ENCODE assay signal across 10 mouse cellular contexts in genomic region chr7:24365258-24366014, GRCm38 (mm10). TPM values are rescaled to one million over a fixed set of nuclear protein-coding genes. Genes with fewer than 3 reads are reported as not detected.
A peak's percentile ranks its signal among the peaks of the same experiment; 100 is the strongest.
DNase-seq lines count a peak whose midpoint lies in the region; ATAC-seq and TF ChIP-seq lines count a peak whose summit lies in the region.
"Had no signal": no experiment of that assay in that cellular context is flagged by ENCODE, and none has a peak within 500 bp of the region (broad histone marks: within the 10 kb centered on the region; RNA-seq: fewer than 3 reads in every experiment).

No protein-coding gene starts in this region.

- intact Hi-C loops in left cerebral cortex, adult 2 months (cut with DNase I), result loop anchor here (1.0 to 2.0 kb wide), 2 partner anchors 12 to 41 kb away; no protein-coding TSS in a partner anchor
- intact Hi-C loops in gastrocnemius, postnatal 36 days (cut with DNase I), result loop anchor here (2.0 kb wide), 1 partner anchor 41 kb away; no protein-coding TSS in a partner anchor

- peak overlapping the region; percentile 69 for H3K27ac ChIP-seq in hindbrain, embryonic 10.5 days
- H3K27ac ChIP-seq in liver, embryonic 16.5 days (ENCODE audit: low read length), result peak overlapping the region; percentile 82
- H3K27ac ChIP-seq in left cerebral cortex, adult 2 months, result no peak overlapping the region

- H3K9me3 ChIP-seq in erythroblast, embryonic 14.5 days (ENCODE audit: control insufficient read depth, low read length), result peaks cover 5% of the 10 kb centered on the region
- peaks cover 8% of the 10 kb centered on the region; the same call in 1 of the 2 replicates for H3K9me3 ChIP-seq in hindbrain, embryonic 10.5 days
- H3K9me3 ChIP-seq in liver, embryonic 16.5 days (replicated peaks; ENCODE audit: control insufficient read depth, low read length), result no peaks in the 10 kb centered on the region

- H3K4me3 ChIP-seq in erythroblast, embryonic 14.5 days (replicated peaks), result peak overlapping the region; percentile 35
- H3K4me3 ChIP-seq in hindbrain, embryonic 10.5 days, result no peak overlapping the region
- H3K4me3 ChIP-seq in liver, embryonic 16.5 days (ENCODE audit: low read depth, low read length), result no peak overlapping the region
- H3K4me3 ChIP-seq in left cerebral cortex, adult 2 months, result no peak overlapping the region

- peak; percentile 81 for DNase-seq in 416B (ENCODE audit: low read depth)
- no peak for DNase-seq in hindbrain, embryonic 10.5 days (ENCODE audit: low spot score)
- DNase-seq in left cerebral cortex, adult 2 months (ENCODE audit: extremely low spot score in 1 of 2, low spot score in 2 of 2), result no peak
- DNase-seq in gastrocnemius, postnatal 36 days, result no peak

- H3K36me3 ChIP-seq in erythroblast, embryonic 14.5 days (ENCODE audit: control insufficient read depth), result peaks cover 16% of the 10 kb centered on the region
- no peaks in the 10 kb centered on the region for H3K36me3 ChIP-seq in hindbrain, embryonic 10.5 days
- H3K36me3 ChIP-seq in liver, embryonic 16.5 days (ENCODE audit: control insufficient read depth, insufficient read depth), result no peaks in the 10 kb centered on the region

- ATAC-seq in erythroblast, adult 5-6 weeks (replicated peaks; ENCODE audit: low FRiP score, poor library complexity, severe bottlenecking), result no peak
- ATAC-seq in liver, embryonic 16.5 days (ENCODE audit: low read depth), result no peak
- ATAC-seq in inflammation-experienced regulatory T-cells, adult 6 months, result no peak

- H3K9ac ChIP-seq in liver, embryonic 16.5 days (ENCODE audit: low read depth, low read length), result peak overlapping the region; percentile 64

- 80% methylated on average over 5 of the region's 5 CpGs for WGBS in hindbrain, embryonic 10.5 days
- WGBS in liver, embryonic 16.5 days (ENCODE audit: insufficient replicate concordance), result 65% methylated on average over 5 of the region's 5 CpGs

- no peak overlapping the region for H3K4me2 ChIP-seq in liver, embryonic 16.5 days (ENCODE audit: low read depth, low read length)

- peaks cover 15% of the 10 kb centered on the region for H3K27me3 ChIP-seq in erythroblast, embryonic 14.5 days (ENCODE audit: control insufficient read depth)
- H3K27me3 ChIP-seq in hindbrain, embryonic 10.5 days (ENCODE audit: insufficient read depth, poor library complexity, severe bottlenecking), result no peaks in the 10 kb centered on the region; the same call in 1 of the 2 replicates
- peaks cover 3% of the 10 kb centered on the region; the same call in 1 of the 2 replicates for H3K27me3 ChIP-seq in liver, embryonic 16.5 days (ENCODE audit: control insufficient read depth, insufficient read depth, low read depth, low read length)

- no peak for TF ChIP-seq CTCF in left cerebral cortex, adult 2 months (IDR thresholded peaks at IDR 0.05)

- H3K4me1 ChIP-seq in erythroblast, embryonic 14.5 days (ENCODE audit: control insufficient read depth), result peaks cover 77% of the 10 kb centered on the region
- peaks cover 7% of the 10 kb centered on the region; the same call in 1 of the 2 replicates for H3K4me1 ChIP-seq in hindbrain, embryonic 10.5 days (replicated peaks)
- peaks cover 50% of the 10 kb centered on the region for H3K4me1 ChIP-seq in liver, embryonic 16.5 days (ENCODE audit: control insufficient read depth, low read depth, low read length)

RNA-seq across cellular contexts. Expression of gene Kcnn4, which starts 4.6 kb away (rescaled TPM):
- 56.1 and 61.3 TPM in 2 replicates for polyA plus RNA-seq in erythroblast, embryonic 14.5 days (2012)
- total RNA-seq in erythroblast, adult 5-6 weeks (2015; ENCODE audit: low replicate concordance), result 102 and 125 TPM in 2 replicates
- 244 and 272 TPM in 2 replicates for total RNA-seq in erythroblast, adult 5-6 weeks (2017; ENCODE audit: low replicate concordance)
- polyA plus RNA-seq in hindbrain, embryonic 10.5 days (2016; fragmentation: Nextera tagmentation; extraction: Ambion mirVana), result 3.9 and 4.2 TPM in 2 replicates
- 91.9 and 93.4 TPM in 2 replicates for polyA plus RNA-seq in liver, embryonic 16.5 days (2015; fragmentation: Nextera tagmentation; extraction: Ambion mirVana)
- 100 to 1,000 TPM in 2 of 3 experiments, 10 to 100 TPM in 1; 79.1 to 131 (median 126) TPM for polyA plus RNA-seq in inflammation-experienced regulatory T-cells, adult 6 months (2017; shearing (Covaris generic))
- total RNA-seq in left cerebral cortex, adult 2 months (2021), result under 1 TPM; 0.19 to 0.45 TPM
- total RNA-seq in gastrocnemius, postnatal 36 days (2021), result 1 to 10 TPM in 1 of 2 experiments, under 1 TPM in 1; 0.42 to 1.2 TPM

RNA-seq across cellular contexts. Expression of gene Lypd5, which starts 16.4 kb away (rescaled TPM):
- polyA plus RNA-seq in erythroblast, embryonic 14.5 days (2012), result 0.02 TPM in 1 of 2 replicates, not detected in the other
- not detected in 2 replicates for total RNA-seq in erythroblast, adult 5-6 weeks (2015; ENCODE audit: low replicate concordance)
- not detected in 2 replicates for total RNA-seq in erythroblast, adult 5-6 weeks (2017; ENCODE audit: low replicate concordance)
- polyA plus RNA-seq in hindbrain, embryonic 10.5 days (2016; fragmentation: Nextera tagmentation; extraction: Ambion mirVana), result not detected in 2 replicates
- not detected in 2 replicates for polyA plus RNA-seq in liver, embryonic 16.5 days (2015; fragmentation: Nextera tagmentation; extraction: Ambion mirVana)
- polyA plus RNA-seq in inflammation-experienced regulatory T-cells, adult 6 months (2017; shearing (Covaris generic)), result not detected
- not detected for total RNA-seq in left cerebral cortex, adult 2 months (2021)
- not detected for total RNA-seq in gastrocnemius, postnatal 36 days (2021)
- total RNA-seq: heart, adult 18-20 months; megakaryocyte-erythroid progenitor cell, adult 5-6 weeks had no signal

RNA-seq across cellular contexts. Expression of gene Tescl, which starts 31.7 kb away (rescaled TPM):
- polyA plus RNA-seq in erythroblast, embryonic 14.5 days (2012), result not detected in 2 replicates
- not detected in 2 replicates for total RNA-seq in erythroblast, adult 5-6 weeks (2015; ENCODE audit: low replicate concordance)
- not detected in 2 replicates for total RNA-seq in erythroblast, adult 5-6 weeks (2017; ENCODE audit: low replicate concordance)
- 0.25 TPM in 1 of 2 replicates, not detected in the other for polyA plus RNA-seq in hindbrain, embryonic 10.5 days (2016; fragmentation: Nextera tagmentation; extraction: Ambion mirVana)
- not detected in 2 replicates for polyA plus RNA-seq in liver, embryonic 16.5 days (2015; fragmentation: Nextera tagmentation; extraction: Ambion mirVana)
- polyA plus RNA-seq in inflammation-experienced regulatory T-cells, adult 6 months (2017; shearing (Covaris generic)), result not detected
- not detected for total RNA-seq in left cerebral cortex, adult 2 months (2021)
- total RNA-seq in gastrocnemius, postnatal 36 days (2021), result not detected
- total RNA-seq: megakaryocyte-erythroid progenitor cell, adult 5-6 weeks had no signal

RNA-seq across cellular contexts. Expression of gene Smg9, which starts 34.0 kb away (rescaled TPM):
- polyA plus RNA-seq in erythroblast, embryonic 14.5 days (2012), result 16.4 and 18.4 TPM in 2 replicates
- total RNA-seq in erythroblast, adult 5-6 weeks (2015; ENCODE audit: low replicate concordance), result 9.6 and 11.1 TPM in 2 replicates
- 13.3 and 16.0 TPM in 2 replicates for total RNA-seq in erythroblast, adult 5-6 weeks (2017; ENCODE audit: low replicate concordance)
- 27.4 and 32.7 TPM in 2 replicates for polyA plus RNA-seq in hindbrain, embryonic 10.5 days (2016; fragmentation: Nextera tagmentation; extraction: Ambion mirVana)
- 12.8 and 14.3 TPM in 2 replicates for polyA plus RNA-seq in liver, embryonic 16.5 days (2015; fragmentation: Nextera tagmentation; extraction: Ambion mirVana)
- polyA plus RNA-seq in inflammation-experienced regulatory T-cells, adult 6 months (2017; shearing (Covaris generic)), result 10 to 100 TPM; 22.7 to 26.1 (median 23.6) TPM
- 10 to 100 TPM; 43.7 to 47.5 TPM for total RNA-seq in left cerebral cortex, adult 2 months (2021)
- 10 to 100 TPM in 1 of 2 experiments, 1 to 10 TPM in 1; 9.8 to 11.5 TPM for total RNA-seq in gastrocnemius, postnatal 36 days (2021)

RNA-seq across cellular contexts. Expression of gene Zfp94, which starts 49.0 kb away (rescaled TPM):
- 0.07 TPM in 1 of 2 replicates, not detected in the other for polyA plus RNA-seq in erythroblast, embryonic 14.5 days (2012)
- 1.0 TPM in 1 of 2 replicates, not detected in the other for total RNA-seq in erythroblast, adult 5-6 weeks (2015; ENCODE audit: low replicate concordance)
- total RNA-seq in erythroblast, adult 5-6 weeks (2017; ENCODE audit: low replicate concordance), result 0.34 and 1.3 TPM in 2 replicates
- polyA plus RNA-seq in hindbrain, embryonic 10.5 days (2016; fragmentation: Nextera tagmentation; extraction: Ambion mirVana), result 10.8 and 13.2 TPM in 2 replicates
- polyA plus RNA-seq in liver, embryonic 16.5 days (2015; fragmentation: Nextera tagmentation; extraction: Ambion mirVana), result 1.8 and 2.3 TPM in 2 replicates
- polyA plus RNA-seq in inflammation-experienced regulatory T-cells, adult 6 months (2017; shearing (Covaris generic)), result 10 to 100 TPM in 2 of 3 experiments, 1 to 10 TPM in 1; 6.6 to 13.0 (median 12.6) TPM
- total RNA-seq in left cerebral cortex, adult 2 months (2021), result 10 to 100 TPM; 14.0 to 14.5 TPM
- 1 to 10 TPM; 1.5 to 1.9 TPM for total RNA-seq in gastrocnemius, postnatal 36 days (2021)

Comparison
In these comparisons a context has a peak if more than half of its experiments do, and no peak if none do; other contexts are left out.
1. RNA of gene Kcnn4, which starts 4.6 kb away (polyA plus RNA-seq): 79.1 to 131 TPM in inflammation-experienced regulatory T-cells, adult 6 months, 91.9 to 93.4 TPM in liver, embryonic 16.5 days and 56.1 to 61.3 TPM in erythroblast, embryonic 14.5 days; 3.9 to 4.2 TPM in hindbrain, embryonic 10.5 days; every median in the first group is over 10 times any median in the second.